Mouse (Mus musculus) olfactory bulb, adult 2 months (tissue): ENCODE measurements around the gene Prg2. TPM values are rescaled to one million over a fixed set of nuclear protein-coding genes. Genes with fewer than 3 reads are reported as not detected.
A peak's percentile ranks its signal among the peaks of the same experiment; 100 is the strongest.

Experiments
- H3K27ac ChIP-seq: fragments of 200-500 bp; 2 replicates; pipeline ENCODE4 v1.5.1; 2012; ENCODE audit warnings: low read depth, low read length; ENCODE audit not compliant: insufficient read depth
- H3K4me1 ChIP-seq: fragments of 200-500 bp; 2 replicates; pipeline ENCODE4 v1.6.1; 2012; ENCODE audit warnings: low read length; ENCODE audit not compliant: control insufficient read depth, insufficient read depth
- H3K4me3 ChIP-seq: fragments of 200-500 bp; 2 replicates; pipeline ENCODE4 v1.5.1; 2012; ENCODE audit warnings: mild to moderate bottlenecking, low read depth, low read length, moderate library complexity; ENCODE audit not compliant: insufficient read depth
- CTCF ChIP-seq: fragments of 200-500 bp; IDR thresholded peaks from 2 replicates; pipeline ENCODE4 v1.5.1; 2012; ENCODE audit warnings: low read depth, mild to moderate bottlenecking, low read length, moderate library complexity; ENCODE audit not compliant: insufficient read depth
- POLR2A ChIP-seq: fragments of 200-500 bp; IDR thresholded peaks from 2 replicates; pipeline ENCODE4 v1.6.1; 2012; ENCODE audit warnings: mild to moderate bottlenecking, low read depth, low read length, moderate library complexity; ENCODE audit not compliant: insufficient read depth
- WGBS: fragments of 180-500 bp; shearing (Covaris S2); methylation state at CpG from one replicate; pipeline ENCODE4 v1.1.7; 2018; 5-methylcytosine and 5-hydroxymethylcytosine counted together
- polyA plus RNA-seq: library from polyadenylated mRNA; stranded (reverse); fragments of >200 nt; gene quantifications from 2 replicates; pipeline ENCODE4 v1.2.4, GENCODE M21; 2012; ENCODE audit warnings: low replicate concordance; ENCODE audit not compliant: missing spikeins, insufficient read depth, insufficient read length

The Prg2 gene
- polyA plus RNA-seq, 1 experiment, result not detected

- 93% methylated on average over 9 of the region's 9 CpGs for WGBS
- TF ChIP-seq POLR2A (no peak), CTCF (no peak)
- Histone ChIP-seq H3K4me3 (no peak overlapping the region), H3K4me1 (no peaks in the 10 kb centered on the region), H3K27ac (no peak overlapping the region)
Measured at GRCm38 (mm10) chr2:84955435-84955834, 24.8 kb upstream of the Prg2 start.

- peak; percentile 43; the same call in 1 of the 2 replicates for TF ChIP-seq CTCF
- TF ChIP-seq POLR2A, result no peak; the same call in 1 of the 2 replicates
- Histone ChIP-seq H3K4me1 (no peaks in the 10 kb centered on the region), H3K4me3 (no peak overlapping the region), H3K27ac (no peak overlapping the region)
- 50% methylated on average over 5 of the region's 5 CpGs for WGBS
Measured at GRCm38 (mm10) chr2:84956274-84956673, 24.0 kb upstream of the Prg2 start.

DNA sequence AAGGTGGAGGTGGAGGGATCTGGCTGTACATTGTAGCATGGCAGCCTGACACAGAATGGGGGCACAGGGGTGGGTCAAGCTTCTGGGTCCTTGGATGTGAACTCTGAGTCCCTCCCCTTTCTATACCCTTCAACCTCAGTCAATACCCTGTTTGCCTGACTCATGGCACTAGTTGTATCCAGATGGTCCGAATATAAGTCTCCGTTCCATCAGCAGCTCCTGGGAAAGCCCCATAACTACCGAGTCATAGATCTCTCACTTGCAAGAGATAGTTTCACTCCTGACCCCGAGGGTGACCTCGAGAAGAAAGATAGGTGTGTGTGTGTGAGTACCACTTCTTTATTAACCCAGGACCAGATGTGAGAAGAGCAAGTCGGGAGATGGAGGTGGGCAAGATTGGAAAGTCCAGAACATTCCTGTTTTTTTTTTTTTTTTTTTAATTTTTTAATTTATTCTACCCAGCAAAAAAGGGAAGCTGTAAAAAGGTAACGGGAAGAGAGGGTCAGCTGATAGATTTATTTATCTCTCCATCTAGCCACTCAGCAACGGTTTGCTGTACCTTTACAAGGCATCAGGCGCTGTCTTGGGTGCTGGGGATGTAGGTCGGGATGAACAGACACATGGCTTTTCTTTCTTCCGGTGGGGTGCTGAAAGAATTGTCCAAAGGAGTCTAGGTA lies 21.5 kb upstream of the Prg2 start:
- Histone ChIP-seq H3K4me3 (no peak overlapping the region), H3K4me1 (no peaks in the 10 kb centered on the region), H3K27ac (no peak overlapping the region)
- 90% methylated on average over 11 of the region's 11 CpGs for WGBS
- TF ChIP-seq POLR2A, result no peak
- TF ChIP-seq CTCF, result no peak

GRCm38 (mm10) chr2:84961300-84961699 lies 19.0 kb upstream of the Prg2 start:
- TF ChIP-seq POLR2A (no peak), CTCF (no peak)
- 70% methylated on average over 2 of the region's 2 CpGs for WGBS
- no peak overlapping the region for H3K27ac ChIP-seq
- no peaks in the 10 kb centered on the region for H3K4me1 ChIP-seq
- no peak overlapping the region for H3K4me3 ChIP-seq

DNA sequence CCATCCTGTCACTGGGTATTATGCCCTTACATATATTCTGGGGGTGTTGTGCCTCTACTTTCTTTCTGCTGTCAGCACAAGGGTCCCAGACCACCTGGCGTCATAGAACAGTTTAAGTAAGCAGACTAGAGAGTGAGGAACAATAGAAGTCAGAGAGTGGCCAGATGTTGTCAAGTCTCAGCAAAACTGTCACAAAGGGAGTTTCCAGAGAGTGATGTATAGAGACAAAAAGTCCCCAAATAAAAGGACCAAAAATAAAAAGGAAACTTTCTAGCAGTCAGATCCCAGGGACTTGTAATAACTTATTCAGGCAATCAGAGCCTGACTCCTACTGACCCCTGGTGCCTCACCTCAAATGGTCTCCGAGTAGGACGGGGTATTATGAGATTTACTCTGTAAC lies 18.4 kb upstream of the Prg2 start:
- TF ChIP-seq POLR2A (no peak), CTCF (no peak)
- no peaks in the 10 kb centered on the region for H3K4me1 ChIP-seq
- no peak overlapping the region for H3K27ac ChIP-seq
- 89% methylated on average over 3 of the region's 3 CpGs for WGBS
- H3K4me3 ChIP-seq, result no peak overlapping the region

DNA sequence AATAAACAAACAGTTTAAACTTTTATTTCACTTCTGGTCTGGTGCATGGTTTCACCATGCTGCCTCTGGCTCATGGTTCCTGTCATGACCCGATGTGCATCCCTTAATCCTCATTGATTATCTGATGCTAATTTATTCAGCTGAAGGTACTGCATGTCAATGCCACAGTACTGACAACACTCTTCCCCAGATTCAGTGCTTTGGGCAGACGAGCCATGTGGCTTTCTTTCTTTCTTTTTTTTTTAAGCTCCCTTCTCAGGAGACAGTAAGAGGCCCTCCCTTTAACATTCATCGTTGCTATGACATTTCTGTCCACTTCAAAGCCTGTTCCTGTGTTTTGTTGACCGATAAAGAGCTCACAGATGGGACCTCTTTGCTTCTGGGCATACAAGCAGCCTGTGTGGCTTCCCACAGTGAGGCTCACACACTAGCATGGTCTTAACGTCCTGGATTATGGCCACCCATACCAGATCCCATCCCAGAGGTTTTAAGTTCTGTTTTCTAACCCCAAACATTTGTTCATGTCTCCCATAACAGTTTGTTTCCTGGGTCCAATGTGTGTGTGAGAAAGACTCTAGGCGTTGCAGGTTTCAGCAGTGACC lies 17.3 kb upstream of the Prg2 start:
- Histone ChIP-seq H3K4me3 (no peak overlapping the region), H3K27ac (no peak overlapping the region), H3K4me1 (no peaks in the 10 kb centered on the region)
- TF ChIP-seq POLR2A (no peak), CTCF (no peak)
- 41% methylated on average over 6 of the region's 6 CpGs for WGBS

DNA sequence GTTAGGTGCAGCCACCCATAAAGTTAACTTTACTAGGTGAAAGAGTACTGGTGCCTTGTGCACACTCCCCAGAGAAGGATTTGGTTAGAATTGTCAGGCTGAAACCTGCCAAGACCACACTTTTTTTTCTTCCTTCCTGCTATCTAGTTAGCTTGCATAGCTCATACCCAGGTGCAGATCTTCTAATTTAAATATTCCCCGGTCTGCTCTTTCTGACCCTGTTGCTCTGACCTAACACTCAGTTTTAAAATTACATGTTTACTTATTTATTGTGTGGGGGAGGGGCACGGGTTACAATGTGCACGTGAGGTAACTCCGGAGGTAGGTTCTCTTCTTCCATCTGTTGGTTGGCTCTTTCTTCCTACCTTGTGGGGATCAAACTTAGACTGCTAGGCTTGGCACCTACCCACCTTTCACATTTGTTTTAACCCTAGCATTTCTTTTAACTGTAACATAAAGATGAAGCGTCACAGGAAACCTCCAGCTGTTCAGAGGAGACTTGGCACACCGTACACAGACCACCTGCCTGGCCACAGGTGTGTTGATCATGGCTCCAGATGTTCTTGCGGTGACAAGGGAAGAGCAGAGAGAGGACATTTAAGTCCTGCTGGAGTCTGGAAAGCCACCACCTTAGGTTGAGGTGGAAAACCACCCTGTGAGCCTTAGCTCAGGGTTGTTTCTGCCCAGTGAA lies 16.0 kb upstream of the Prg2 start:
- WGBS, result 87% methylated on average over 7 of the region's 7 CpGs
- H3K27ac ChIP-seq, result no peak overlapping the region
- H3K4me1 ChIP-seq, result no peaks in the 10 kb centered on the region
- no peak overlapping the region for H3K4me3 ChIP-seq
- TF ChIP-seq POLR2A (no peak), CTCF (no peak)

DNA sequence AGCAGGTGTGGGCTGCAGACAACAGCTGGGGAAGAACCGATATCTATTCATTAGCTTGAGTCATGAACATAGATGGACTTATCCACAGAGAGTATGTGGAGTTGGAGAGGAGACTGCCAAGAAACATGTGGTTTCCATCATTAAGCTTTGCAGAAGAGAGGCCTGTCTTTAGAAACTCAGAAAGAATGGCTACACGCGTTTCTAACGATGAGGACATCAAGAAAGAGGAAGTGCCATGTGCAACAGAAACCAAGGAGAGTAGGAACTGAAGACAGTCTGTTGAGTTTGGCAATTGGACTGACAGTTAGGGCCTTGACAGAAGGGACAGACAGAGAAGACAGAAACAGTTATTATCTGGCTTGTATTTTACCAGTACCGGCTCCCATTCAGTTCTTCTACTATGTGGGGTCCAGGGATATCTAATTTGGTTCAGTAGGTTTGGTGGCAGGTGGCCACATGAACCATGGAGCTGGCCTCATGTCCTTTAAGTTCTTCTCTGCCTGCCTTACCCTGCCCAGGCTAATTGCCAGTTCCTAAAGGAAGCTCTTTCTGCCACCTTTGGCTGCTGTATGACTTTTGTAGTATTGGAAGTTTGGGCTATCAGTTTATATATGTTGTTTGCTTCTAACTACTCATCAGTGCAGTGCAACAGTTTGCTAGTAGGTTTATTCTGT lies 12.8 kb upstream of the Prg2 start:
- no peak for TF ChIP-seq POLR2A
- TF ChIP-seq CTCF, result no peak
- Histone ChIP-seq H3K4me1 (no peaks in the 10 kb centered on the region), H3K4me3 (no peak overlapping the region), H3K27ac (no peak overlapping the region)
- 85% methylated on average over 5 of the region's 5 CpGs for WGBS

GRCm38 (mm10) chr2:84975580-84975979 lies 4.7 kb upstream of the Prg2 start:
- TF ChIP-seq POLR2A (no peak), CTCF (no peak)
- Histone ChIP-seq H3K27ac (no peak overlapping the region), H3K4me1 (no peaks in the 10 kb centered on the region), H3K4me3 (no peak overlapping the region)
- 91% methylated on average over 2 of the region's 2 CpGs for WGBS
